Mouse (Mus musculus) 3134 (cell line): ENCODE measurements around the gene Olfr550.
"Not testable (repeated sequence)": the region's sequence is repeated elsewhere in the genome, so short reads cannot be mapped to it uniquely, and the experiment has no call there.

Experiments
- DNase-seq: peaks from one replicate; pipeline ENCODE4 v3.0.0-alpha.2; 2011; ENCODE audit warnings: low spot score; ENCODE audit not compliant: insufficient read length; ENCODE audit errors: extremely low read depth

Olfr550 gene

DNA sequence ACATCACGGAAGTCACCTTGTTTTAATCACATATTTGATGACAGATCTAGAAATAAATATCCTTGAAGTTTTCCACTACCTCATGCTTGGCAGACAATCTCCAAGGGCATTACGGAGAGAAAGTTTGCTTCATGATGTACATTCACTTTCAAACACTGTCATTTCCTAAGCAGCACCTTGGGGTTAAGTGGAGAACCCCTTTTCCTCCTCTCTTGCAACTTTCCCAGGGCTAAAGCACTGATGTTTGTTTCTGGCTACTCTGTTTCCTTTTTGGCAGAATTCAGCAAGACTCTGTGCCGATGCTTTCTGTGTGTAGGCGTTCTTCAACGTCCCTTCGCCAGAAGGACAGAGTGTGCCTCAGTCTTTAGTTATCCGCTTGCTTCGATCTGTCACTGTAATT lies at the start of gene Olfr550:
Olfr550 (plus strand) TSS at position 301 of the 400 bp plus-strand sequence.
- no peak for DNase-seq

DNA sequence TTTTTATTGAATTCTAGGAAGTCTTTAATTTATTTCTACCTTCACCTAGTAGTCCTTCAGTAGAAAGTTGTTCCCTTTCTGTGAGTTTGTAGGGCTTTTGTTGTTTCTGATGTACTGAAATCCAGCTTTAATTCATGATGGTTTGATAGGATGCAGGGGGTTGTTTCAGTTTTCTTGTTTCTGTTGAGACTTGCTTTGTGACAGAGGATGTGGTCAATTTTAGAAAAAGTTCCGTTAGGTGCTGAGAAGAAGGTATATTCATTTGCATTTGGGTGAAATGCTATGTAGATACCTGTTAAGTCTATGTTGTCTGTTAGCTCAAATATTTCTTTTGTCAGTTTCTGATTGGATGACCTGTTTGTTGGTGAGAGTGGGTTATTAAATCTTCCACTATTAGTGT lies 42.2 kb upstream of the Olfr550 start:
- DNase-seq: no peak

DNA sequence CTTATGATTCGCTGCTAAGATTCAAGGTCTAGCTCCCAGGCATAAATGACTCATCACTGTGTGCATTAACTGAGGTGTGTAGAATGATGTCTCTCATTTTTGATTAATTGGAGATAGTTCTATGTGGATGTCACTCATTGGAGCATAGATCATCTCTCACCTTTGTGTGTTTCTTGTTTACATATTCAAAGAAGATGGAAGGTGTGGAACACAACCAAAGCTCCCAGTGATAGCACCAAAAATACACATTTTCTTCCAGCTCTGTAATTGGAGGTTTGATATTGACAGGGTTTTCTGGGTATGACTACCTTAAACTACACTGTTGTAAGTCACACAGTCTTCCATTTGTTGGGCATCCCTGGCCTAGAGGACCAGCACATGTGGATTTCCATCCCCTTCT lies 36.8 kb upstream of the Olfr550 start, which contains the start of gene Olfr547:
Olfr547 (plus strand) TSS at position 301 of the 400 bp plus-strand sequence.
- DNase-seq: no peak

DNA sequence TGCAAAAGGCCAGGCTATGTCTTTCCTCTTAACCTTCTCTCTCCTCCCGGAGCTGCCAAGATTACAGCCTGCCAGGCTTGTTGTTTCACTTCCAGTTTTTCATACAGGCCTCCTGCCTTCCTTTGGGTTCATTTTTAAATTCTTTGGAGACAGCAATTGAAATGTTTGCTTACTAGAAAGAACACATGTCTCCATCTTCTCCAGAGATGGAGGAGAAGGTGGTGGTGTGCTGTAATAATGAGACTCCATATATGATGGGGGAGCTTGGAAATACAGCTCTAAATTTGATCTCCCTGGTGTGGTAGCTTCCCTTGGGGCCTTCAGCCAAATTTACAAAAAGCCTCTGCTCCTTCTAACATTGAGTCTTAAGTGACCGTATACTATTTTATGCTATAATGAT lies 30.6 kb upstream of the Olfr550 start, which contains the start of gene Olfr548-ps1:
Olfr548-ps1 (plus strand) TSS at position 301 of the 400 bp plus-strand sequence.
- DNase-seq: no peak

DNA sequence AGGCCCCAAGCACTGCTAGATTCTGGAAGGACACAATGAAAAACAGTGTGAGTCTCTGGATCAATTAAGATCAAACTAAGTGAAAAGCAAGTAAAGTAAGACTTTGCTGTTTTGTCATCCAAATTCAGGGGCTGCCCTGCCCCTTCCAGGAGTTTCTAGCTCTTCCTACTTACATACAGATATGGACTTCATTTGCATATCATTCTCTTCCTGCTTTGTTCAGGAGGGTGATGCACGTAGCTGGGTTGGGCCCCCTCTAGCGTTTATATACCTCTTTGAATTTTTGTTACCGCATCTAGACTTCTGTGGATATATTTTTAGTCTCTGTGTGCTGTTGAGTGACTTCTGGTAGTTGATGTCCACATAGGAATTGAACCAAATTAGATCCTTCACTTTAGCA lies 30.0 kb upstream of the Olfr550 start:
- DNase-seq: no peak

DNA sequence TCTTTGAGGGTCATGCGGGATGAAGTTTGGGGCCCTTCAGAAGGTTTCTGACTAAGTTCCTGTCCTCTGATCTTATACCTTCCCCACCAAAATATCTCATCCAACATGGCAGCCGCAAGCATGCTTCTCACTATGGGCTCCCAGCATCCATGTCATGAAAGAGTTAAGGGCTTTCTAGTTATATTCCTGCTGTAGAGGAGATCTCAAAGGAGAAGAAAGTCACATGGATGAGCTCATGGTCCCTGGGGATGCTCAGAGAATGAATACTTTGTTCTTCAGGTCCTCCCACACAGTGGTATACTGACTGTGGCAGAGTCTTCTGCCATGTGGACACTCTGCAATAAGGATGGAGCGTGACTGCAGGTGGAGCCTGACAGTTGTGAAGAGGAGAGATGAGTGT lies 21.7 kb upstream of the Olfr550 start, which contains the start of gene Olfr549:
Olfr549 (plus strand) TSS at position 301 of the 400 bp plus-strand sequence.
- no peak for DNase-seq

DNA sequence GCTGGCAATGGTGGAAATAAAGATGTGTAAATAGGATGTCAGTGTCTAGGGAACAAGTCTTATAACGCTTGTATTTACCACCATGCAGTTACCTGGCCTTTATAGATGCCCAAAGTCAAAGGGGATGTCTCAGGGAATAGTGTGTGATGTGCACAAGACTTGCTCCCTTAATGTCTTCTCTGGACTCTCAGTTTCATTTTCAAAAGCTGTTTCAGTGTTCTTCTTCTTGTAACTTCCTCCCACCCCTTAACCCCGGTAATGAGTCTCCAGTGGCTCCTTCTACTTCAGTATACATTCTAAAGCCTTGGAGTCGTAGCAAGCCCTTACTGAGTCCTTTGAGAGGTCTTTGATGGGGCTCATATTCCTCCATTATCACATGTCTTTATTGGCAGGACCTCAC lies 18.0 kb upstream of the Olfr550 start:
- DNase-seq: no peak

DNA sequence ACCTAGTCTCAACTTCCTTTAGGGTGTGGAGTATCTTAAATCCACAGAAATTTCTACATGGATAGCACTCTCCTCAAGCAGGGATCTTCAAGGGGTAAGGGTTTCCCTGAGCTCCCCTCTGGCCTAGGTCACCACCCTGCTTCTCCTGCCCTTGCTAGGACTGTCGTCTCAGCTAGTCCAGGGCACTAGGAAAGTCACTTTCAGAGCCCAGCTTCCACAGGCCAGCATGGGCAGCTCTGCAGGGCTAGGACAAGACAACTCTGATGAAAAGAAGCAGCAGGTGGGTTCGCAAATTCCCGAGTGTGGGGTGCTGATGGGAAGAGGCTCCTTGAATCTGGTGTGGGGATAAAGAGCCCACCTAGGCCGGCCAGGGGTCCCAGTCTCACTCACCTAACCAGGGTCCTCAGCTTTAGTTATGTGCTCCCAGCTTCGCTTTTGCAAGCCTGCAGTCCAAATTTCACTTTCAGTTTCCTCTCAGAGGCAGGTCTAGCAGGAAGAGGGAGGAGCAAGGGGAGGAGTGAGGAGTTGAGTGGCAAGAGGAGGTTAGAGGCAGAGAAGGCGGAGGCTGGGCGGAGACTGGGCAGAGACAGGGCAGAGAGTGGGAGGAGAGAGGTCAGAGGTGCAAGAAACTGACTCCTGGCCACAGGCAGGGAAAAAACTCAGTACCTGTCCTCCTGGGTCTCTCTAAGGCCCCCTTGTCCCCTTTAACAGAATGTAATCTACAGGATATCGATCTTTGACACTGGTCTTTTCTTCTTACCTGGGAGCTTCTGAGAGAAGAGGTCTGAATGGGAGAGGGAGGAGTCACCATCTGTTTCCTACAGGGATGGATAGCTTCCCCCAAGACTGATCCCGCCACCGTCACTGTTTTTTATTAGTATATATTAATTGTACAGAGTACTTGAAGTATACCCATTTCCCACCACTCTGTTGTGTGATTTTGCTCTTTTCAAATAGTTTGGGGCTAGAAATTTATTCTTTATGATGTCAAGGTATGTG lies 5.9 kb upstream of the Olfr550 start, which contains the start of gene Trim21:
Trim21 (minus strand) TSS at position 488 of the 999 bp plus-strand sequence.
- peak; percentile 85 for DNase-seq

DNA sequence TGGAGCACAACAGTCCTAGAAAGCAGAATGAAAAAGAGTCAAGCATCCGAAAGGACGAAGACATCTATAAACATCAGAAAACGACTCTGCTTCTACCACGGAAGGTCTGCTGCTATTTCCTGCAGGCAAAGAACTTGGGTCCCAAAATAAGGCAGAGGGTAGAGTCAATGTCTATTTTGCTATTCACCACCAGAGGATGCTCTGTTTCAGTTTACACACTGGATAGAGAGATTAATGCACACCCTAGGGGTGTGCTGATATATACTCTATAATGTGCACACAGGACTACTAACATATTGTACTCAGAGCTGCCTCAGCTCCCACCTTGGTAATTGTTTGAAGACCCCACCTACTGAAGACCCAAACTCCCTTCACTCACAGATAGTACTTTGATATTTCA lies 5.0 kb upstream of the Olfr550 start:
- no peak for DNase-seq

DNA sequence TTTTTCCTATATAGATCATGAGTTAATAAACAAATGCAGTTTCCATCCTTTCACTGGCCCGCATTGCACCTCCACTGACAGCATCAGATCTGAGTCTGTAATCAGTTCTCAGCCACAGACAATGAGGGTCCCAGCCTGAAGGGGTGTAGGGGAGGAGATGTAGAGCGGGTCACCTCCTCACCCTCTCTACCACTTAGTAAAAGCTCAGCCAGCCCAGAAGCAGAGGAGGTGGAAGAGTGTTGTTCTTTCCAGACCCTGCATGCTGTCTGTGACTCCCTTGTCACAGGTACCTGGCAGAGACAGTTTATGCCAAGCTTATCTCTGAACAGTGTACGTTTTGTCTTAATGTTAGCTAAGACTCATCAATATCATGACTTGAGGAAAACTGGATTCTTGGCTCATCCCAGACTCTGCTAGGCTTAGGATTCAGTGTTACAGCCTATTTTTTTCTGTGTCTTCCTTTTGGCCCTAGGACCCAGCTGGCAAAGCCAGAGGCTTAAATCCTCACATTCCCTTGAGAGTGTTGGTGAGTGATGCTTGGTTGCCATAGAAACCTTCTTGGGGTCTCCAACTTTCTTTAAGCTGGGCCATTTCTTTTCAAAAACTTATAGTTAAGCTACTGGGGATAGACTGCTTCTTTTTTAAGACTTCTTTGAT lies 2.1 kb downstream of the Olfr550 start:
- DNase-seq: no peak

DNA sequence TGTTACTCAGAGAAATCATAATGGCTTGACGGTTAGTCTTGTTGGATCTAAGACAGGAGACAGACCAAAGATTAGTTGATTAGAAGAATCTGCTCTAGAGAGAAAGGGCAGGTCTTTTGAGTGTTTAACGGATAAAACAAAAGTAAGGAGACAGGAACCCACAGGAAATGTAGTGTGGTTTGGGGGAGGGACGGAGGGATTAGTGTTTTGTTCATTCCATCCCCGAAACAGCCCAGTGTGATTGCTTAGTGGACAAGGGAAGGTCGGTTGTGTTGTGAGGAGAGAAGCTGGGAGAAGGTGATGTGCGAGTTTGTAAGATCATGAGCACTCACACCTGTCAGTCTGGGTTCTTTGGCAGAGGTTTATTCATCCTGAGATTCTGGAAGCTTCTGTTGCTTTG lies 4.8 kb downstream of the Olfr550 start:
- DNase-seq: no peak

DNA sequence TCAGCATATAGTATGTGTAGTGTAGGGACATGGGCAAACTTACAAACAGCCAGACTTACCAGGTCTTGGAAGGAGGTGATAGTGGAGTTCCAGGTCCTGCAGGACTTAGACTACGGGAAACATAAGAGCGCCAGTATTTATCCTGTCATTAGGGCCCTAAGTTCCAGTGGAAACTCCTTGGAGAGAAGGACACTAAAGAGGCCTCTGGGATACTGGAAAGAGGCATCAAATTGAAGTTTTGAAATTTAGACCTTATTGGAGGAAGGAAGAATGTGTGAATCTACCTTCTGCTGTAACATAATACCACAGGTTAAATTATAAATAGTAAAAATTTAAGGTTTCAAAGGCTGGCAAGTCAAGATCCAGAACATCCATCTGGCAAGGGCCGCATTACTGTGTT lies 20.5 kb downstream of the Olfr550 start, which contains the start of gene Olfr551:
Olfr551 (minus strand) TSS at position 101 of the 400 bp plus-strand sequence.
- no peak for DNase-seq

DNA sequence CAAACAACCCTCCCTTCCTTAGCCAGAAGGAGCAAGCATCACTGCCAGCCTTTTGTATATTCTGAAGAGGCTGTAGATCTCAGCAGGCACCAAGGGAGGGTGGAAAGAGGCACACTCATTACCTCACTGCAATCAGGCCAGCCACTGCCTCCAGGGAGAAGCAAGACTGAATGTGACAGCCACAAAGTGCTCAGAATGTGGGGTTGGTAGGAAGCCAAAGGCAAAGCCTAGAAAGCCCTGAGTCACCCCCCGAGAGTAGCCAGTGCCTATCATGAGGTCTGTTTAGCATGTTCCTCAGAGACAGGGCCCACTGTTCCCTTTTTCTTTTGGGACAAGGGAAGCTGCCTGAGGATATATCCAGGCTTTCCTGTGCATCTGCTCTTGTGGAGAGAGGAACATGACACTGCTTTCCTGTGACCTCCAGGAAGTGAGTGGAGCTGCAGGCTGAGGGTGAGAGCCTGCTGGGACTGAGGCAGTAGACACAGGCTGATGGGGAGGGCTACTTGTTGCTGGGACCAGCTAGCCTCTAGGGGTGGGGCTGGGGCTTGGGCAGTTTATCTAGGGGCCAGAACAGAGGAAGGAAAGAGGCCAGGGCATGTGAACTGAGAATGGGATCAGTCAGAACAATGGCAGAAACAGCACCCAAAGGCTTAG lies 26.3 kb downstream of the Olfr550 start, which contains the start of gene Olfr552:
Olfr552 (plus strand) TSS at position 393 of the 654 bp plus-strand sequence.
- peak; percentile 16 for DNase-seq

DNA sequence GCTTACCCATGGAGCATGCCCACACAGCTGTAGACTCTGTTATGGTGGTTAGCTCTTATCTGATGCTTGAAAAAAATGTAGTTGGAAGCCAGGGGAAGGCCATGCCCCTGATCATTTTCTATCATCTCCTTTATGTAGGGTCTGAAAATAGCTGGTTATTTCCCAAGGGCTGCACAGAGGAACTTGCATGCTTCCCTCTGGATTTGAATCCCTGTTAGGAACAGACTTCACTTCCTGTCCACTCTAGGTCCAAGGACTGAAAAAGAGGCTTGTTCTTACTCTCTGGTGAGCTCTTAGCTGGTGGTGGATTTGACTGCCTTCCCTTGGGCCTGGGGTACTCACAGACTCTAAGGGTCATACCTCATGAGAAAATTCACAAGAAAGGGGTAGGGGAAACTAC lies 46.9 kb downstream of the Olfr550 start, which contains the start of gene Olfr553:
Olfr553 (minus strand) TSS at position 101 of the 400 bp plus-strand sequence.
- no peak for DNase-seq

DNA sequence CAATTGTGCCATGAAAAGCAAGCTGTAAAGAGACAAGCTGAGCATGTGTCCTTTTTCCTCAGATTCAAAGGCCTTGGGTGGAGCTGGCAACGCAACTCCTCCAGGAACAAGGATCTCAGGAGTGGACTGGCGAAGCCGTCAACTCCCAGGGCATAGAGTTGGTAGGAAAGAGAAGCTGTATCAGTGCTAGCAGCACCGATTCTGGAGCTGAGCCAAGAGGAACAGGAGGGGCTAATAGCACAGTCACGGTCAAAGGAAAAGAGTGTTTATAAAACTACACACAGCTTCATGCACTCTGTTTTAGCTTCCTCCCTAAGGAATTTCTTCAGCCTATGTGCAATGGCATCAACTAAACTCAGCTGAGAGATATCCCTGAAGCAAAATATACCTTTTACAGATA lies 48.4 kb downstream of the Olfr550 start:
- DNase-seq: no peak

DNA sequence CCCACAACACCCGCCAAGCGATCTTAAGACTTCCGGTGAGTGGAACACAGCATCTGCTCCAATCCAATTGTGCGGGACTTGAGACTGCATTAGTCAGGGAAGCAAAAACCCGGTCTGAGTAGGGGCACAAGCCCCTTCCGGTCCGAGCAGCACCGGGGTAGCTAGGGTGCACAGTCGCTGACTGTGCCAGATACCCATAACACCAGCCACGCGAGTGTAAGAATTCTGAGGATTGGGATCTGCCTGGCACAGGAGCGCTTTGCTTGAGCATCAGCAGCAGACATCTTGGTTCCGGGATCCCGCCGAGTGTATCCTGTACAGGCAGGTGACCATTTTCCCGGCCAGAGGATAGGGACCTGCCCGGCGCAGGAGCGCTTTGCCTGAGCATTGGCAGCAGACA lies 49.1 kb downstream of the Olfr550 start:
- not testable (repeated sequence) for DNase-seq
